Mouse (Mus musculus) erythroblast, adult 5-6 weeks (primary cell): ENCODE measurements around the gene Tnik. TPM values are rescaled to one million over a fixed set of nuclear protein-coding genes. Genes with fewer than 3 reads are reported as not detected.

Source experiments
- ATAC-seq: replicated peaks from 2 replicates; pipeline ENCODE4 v1.8.0; 2016; ENCODE audit warnings: moderate number of reproducible peaks, mild to moderate bottlenecking, moderate TSS enrichment, inconsistent platforms; ENCODE audit not compliant: poor library complexity, low FRiP score, severe bottlenecking
- total RNA-seq, 2 experiments: library from RNA; stranded (forward) in 1 of 2; stranded (reverse) in 1 of 2; fragments of 150-400 nt in 1 of 2; fragments of 200-764, 138-1000 nt in 1 of 2; gene quantifications; 2 replicates each; pipeline versions ENCODE4 v1.2.3 to v1.2.4; 2015 to 2017; ENCODE audit warnings: low replicate concordance in 2 of 2

Tnik gene
- total RNA-seq, 2 experiments from 2014 or later, result 0.19 to 2.2 TPM

DNA sequence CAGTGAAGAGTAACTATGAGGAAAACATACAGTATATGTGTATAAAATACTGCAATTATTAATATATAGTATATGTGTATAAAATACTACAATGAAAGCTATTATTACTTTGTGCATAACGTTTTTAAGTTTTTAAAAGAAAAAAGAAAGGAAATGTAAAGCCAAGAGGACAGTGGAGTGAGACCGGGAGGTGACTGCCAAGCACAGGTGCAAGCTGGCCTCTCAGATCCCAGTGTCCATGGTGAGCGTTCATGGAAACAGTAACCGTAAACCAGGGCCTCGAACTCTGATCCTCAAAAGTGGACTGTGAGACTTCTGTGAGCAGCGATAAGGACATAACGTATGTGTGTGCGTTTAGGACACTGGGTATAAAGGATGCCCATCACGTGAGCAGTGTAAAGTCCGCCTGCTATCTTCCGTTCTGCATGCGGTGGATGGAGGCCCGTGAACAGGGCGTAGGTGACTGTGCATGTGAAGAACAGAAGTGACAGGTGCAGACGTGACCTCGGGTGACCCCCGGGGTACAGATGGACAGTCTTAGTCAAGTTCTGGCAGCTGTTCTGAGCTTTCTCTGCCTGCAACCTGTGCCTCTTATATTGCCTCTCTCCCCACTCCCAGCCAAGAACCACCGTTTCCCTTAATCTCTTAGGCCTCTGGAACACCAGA is 316.1 kb downstream of the Tnik start:
- no peak for ATAC-seq

DNA sequence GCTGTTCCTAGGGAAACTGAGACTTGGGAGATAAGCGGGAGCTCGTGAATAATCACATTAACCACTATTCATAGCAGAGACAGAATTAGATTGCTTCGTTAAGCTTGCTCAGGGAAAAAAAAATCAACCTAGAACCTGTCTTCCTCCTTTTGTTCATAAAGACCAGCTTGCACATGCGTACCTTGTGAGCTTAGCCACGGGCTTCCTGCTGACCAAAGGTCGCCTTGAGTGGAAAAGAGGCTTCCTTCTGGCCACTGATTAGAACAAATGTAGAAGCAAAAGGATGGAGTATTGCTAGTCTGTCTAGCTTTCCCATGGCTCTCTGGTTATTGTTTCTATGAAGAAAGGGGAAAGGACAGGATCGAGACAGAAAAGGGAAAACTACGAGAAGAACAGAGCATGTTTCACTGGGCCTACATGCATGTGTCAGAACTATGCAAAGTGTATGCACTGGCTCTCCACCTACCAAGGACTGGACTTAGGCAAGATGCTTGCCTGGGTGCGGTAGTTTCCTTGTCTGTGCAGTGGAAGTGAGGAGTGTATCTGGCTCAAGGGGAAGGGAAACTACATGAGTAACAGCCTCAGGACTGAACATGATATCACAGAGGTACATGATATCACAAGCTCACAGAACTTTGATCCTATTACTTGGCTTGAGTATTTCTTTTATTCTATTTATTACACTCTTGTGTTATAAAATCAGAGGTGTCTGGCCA is 322.9 kb downstream of the Tnik start:
- no peak for ATAC-seq

DNA sequence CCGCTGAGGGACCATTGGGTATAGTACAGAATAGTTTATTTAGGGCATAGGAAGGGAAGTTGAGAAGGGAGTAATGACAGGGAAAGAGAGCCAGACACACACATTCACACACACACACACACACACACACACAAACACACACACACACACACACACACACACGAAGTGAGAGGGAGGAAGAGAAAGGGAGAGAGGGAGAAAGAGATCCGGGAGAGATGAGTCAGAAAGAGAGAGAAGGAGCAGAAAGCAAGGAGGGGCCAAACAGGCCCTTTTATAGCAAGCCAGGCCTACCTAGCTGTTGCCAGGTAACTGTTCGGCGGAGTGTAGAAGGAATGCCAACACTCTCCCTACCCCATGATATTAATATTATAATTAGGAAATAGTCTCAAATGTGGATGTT is 324.8 kb downstream of the Tnik start:
- no peak for ATAC-seq

DNA sequence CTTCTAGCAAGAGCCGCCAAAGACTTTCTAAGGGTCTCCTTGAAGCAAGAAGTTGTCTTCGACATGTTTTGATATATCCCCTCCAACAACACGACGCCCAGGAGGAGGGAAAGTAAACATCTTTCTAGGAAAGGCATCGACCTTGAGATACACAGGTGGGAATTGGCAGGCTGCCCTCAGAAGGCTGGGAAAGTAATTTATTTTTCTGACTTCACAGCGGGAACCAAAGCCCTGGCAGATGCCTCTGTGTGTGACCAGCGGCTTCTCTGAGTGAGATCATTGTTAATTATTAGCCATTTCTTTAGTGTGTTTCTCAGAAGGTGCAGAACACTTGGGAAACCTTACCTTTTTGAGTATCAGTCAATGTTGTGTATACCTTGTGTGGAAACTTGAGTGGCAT is 328.3 kb downstream of the Tnik start:
- ATAC-seq, result no peak

DNA sequence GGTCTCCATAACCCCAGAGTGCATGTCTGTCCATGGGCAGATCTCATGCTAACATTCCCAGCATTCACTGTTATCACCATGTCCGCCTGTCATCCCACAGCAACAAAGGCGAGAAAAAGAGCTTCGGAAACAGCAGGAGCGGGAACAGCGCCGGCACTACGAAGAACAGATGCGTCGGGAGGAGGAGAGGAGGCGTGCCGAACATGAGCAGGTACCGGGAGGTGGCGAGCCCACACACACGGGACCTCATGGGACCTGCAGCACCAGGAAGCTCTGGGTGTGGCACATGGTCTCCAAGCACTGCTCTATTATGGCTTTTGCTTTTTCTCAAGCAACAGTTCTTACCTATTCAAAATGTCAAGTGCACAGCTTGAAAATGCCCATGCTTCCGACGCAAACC is 330.9 kb downstream of the Tnik start:
- ATAC-seq, result no peak

DNA sequence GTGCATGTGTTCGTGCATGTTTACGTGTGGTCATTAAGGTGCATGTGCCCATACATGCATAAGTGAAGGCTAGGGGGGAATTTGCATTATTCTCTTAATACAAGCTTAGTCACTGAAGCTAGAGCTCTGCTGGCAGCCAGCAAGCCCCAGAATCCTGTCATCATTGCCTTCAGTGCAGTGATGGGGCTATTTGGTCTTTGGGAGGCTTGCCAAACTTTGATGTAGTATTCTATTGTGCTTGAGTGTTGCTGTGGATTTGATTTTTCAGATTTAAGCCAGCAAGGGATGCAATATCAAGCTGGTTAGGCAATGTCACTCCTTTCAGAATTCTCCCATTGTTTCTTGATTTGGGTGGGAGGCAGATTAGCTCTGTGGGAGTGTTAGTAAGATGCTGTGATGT is 336.5 kb downstream of the Tnik start:
- ATAC-seq, result no peak

DNA sequence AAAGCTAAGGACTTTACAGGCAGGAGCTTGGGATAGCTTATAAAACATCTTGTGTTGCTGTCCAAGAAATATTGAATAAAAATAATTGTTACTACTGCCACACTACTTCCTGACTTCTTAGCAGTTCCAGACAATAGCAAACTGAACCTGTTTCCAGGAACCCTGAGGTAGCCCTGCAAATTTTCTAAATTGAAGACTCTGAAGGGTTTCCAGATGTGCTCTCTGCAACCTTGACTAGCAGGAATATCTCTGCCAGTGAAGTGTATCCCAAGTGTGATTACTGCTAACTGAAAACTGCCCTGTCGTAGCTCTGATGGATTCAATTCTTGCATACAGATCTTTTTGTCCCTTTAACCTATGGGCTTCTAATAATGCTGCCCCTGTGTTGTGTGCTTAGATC is 343.7 kb downstream of the Tnik start:
- no peak for ATAC-seq

DNA sequence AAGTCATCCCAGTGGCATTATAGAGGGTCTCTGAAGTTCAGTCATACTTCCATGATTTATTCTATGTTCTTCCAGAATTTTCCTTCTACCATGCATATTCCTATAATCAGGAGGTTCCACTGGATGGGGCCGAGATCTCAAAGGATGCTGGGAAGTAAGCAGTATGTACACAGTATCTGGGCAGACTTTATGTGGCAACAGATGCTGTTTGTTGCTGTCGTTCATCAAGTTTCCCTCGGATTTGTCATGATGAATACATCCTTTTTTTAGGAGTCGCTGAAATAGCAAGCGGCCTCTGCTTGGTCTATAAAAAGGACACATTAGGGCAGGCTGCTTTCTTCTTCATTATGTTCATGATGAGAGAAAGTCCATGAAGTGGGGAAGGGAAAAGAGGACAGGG is 349.3 kb downstream of the Tnik start:
- no peak for ATAC-seq

DNA sequence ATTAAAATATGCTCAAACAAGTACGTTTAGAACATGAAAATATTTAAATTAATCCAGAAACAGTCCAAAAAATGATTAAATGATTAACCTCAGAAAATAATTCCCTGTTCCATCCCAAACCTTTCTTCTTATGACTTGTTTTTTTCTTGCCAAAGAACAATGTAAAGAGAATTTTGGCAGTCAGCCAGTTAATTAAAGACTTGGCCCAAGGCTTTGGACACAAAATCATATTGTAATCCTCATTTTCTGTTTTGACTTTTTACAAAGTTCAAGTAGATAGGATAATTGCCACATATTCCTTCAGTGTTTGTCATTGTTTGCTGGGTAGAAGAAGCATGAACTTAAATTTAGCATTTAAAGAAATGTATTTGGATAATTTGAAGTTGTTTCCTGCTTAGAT is 353.4 kb downstream of the Tnik start:
- no peak for ATAC-seq

DNA sequence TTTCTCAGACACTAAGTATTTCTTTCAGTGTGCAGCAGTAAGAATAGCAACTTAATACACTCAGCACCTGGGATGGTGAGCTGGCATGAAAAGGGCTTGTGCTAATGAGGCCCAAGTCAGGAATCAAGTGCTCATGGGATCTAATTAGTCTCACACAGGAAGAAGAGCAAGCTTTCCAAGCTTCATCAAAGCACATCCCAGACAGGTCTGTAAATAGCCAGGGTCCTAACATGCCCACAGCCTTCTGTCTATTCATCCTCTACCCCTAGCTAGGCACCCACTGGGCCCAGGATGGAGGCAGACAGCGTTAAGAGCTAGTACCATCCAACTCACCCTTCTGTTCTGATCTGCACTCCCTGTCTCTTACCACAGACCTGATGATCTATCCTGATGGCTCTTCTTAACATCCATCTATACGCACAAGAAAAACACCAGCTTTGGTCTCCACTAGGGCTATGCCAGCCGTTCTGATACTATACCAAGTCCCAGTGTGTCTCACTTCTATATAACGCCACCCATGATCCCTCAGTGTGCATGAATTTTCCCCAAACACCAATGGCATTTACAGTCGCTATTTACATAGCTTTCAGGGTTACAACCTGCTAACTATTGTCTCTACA is 354.1 kb downstream of the Tnik start:
- no peak for ATAC-seq

DNA sequence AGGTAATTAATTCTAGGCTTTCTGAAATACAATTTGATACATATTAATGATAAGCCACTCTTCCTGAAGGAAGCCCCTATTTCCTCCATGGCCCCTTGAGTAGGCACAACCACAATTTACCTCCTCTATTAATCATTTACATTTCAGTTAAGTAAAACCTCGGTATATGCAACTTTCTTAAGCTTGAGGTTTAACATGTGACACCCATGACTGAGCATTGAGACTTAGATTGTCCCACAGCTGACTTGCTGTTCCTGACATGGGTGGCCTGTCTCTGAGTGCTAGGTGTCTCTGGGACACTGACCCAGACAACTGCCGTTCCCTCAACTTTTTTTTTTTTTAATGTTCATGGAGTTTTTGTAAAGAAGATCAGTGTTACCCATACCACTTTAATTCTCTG is 358.8 kb downstream of the Tnik start:
- ATAC-seq, result no peak

DNA sequence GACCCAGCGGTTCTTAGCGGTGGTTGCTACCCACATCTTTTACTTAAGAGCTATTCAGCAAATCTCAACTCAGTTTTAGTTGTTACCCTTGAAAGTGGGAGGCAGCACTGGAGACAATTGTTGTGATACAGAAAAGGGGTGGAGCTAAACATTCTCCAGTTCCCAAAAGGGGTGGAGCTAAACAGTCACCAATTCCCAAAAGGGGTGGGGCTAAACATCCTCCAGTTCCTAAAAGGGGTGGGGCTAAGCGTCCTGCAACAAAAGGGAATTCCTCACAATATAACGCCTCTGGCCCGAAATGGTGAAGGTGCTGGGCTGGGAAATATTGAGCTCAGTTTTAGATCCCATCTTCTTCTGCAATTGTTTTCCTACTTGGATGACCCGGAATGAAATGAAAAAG is 363.8 kb downstream of the Tnik start:
- ATAC-seq, result no peak

DNA sequence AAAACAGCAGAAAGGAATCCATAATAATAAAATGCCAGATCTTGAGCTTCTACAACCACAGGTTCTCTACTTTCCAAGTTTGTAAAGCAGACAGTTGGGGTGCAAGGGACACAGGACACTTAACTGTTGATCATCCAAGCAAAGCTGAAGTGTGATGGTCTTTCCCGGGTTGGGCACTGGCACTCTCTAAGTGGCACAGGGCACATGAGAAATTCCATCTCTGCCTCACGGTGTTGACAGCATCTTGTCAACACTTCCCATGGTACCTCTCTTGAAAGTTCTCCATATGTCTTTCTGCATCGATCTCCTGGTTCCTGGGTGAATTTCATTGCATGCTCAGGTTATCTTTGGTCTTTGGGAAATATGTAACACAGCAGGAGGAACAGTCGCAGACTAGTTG is 373.8 kb downstream of the Tnik start:
- no peak for ATAC-seq

DNA sequence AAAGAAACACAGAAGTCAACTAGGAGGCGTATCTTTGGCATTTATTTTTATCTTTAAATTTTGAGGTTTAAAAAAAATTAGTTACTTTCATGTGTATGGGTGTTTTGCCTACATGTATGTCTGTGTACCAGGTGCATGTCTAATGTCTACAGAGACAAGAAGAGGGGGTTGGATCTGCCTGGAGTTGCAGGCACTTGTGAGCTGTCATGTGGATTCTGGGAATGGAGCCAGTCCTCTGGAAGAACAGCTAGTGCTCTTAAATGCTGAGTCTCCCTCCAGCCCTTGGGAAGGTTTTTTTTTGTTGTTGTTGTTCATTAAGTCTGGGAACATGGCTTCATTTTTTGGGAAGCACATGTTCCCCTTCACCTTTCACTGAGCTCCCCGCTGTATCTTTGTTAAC is 375.9 kb downstream of the Tnik start:
- ATAC-seq, result no peak

DNA sequence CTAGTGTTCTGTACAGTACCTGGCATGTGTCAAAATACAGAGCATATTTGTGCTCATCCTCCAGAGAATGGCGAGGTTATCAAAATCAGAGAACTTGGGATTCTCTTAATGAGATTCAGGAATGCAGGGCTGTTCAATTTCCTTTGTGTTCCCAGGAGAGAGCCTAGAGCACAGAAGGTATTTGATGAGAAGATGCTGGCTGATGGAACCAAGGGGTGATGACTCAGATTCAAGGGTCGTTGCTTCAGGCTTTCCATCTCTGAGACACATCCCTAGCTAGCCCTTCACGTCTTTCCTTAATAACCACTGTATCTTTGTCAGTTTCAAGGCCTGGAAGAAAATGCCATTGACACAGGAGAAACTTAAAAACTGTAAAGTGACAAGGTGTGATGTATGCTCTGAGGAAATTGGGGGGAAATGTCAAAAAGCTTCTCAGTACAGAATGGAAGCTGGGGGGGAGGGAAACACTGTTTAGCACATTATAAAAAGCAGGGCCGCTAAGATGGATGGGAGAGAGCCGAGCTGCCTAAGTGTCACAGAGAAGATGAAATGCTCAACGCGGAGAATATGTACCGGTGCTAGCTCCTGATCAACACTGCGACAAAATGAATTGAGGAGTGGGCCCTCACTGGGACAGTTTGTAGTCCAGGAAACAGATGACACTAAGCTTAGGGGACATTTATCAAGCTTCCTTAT is 380.4 kb downstream of the Tnik start:
- ATAC-seq, result no peak

DNA sequence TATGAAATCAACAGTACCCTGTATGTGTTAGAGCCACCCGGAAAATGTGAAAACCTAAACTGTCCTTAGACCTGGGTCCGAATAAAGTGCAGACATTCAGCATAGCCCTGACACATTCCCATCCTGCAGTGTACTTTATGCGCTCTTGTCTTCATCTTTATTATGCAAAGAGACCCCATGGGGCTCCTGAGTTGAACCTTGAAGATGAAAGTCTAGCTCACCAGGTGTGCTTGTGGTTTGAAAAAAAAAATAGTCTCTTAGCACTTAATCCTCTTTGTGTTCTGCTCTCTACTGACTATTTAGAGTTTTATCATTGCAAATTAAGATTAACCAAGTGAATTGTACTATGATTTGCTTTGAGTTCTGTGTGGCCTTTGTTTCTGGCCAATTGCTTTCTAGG is 389.6 kb downstream of the Tnik start:
- no peak for ATAC-seq

DNA sequence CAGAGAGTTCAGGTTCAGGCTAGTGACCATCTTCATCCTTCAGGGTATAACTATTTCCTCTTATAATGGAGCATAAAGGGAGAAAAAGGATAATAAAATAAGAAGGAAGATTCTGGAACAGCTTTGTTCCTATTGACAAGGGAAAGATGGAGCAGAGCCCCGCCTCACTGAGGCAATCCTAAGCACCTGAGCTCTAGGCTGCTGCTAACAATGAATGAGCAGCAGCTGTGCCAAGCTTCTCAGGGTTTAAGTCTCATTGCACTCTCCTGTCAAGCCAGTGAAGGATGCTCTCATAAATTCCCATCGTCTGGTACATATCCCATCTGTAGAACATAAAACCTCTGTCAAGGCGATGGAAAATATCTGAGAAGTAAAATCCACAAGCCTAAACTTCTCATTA is 390.0 kb downstream of the Tnik start:
- no peak for ATAC-seq

DNA sequence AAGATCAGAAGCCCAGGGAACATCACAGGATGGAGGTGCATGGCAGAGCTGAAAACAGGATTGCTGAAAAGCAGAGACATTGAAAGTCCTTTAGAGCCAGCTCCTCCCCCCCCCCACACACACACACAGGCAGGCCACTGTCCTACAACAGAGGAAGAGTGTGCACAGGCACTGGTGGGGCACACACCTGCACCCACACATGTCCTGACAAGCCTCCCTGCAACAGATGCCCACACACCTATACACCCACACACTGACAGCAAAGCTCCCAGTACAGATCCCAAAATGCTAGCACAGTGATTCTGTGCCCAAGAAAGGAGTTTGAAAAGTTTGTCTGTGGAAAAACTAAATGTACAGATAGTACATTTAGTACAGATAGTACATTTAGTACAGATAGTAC is 391.7 kb downstream of the Tnik start:
- ATAC-seq, result no peak

DNA sequence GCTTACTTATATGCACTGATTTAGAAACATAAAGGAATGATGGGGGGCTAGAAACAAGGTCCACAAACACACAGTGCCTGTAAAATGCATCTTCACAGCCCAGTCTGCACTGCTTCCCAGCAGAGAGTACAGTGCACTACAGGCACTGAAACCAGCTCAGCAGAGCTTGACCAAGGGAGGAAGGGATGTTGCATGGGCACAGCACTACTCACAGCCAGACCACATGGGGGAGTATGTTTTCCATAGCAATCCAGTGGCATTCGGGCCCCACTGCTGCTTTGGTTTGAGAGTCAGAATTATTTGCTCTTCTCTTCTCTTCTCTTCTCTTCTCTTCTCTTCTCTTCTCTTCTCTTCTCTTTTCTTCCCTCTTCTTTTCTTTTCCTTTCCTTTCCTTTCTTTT is 395.3 kb downstream of the Tnik start:
- ATAC-seq, result no peak

DNA sequence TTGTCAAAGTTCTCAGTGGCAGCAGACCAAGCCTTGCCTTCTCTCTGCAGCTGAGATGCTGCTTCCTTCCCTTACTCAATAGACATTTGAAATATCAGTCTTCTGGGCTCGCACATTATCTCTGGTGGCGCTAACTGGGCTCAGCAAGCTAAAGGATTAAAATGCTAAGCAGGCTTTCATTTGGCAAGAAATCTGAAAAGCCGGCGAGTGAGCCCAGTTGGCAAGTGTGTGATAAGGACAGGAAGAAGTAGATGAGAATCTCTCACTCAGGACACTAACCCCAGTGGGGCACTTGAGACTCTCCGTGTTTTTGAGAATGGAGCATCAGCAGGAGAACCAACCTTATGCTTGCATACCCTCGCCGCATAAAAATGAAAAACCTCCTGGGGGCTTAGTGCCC is 417.8 kb downstream of the Tnik start:
- no peak for ATAC-seq

DNA sequence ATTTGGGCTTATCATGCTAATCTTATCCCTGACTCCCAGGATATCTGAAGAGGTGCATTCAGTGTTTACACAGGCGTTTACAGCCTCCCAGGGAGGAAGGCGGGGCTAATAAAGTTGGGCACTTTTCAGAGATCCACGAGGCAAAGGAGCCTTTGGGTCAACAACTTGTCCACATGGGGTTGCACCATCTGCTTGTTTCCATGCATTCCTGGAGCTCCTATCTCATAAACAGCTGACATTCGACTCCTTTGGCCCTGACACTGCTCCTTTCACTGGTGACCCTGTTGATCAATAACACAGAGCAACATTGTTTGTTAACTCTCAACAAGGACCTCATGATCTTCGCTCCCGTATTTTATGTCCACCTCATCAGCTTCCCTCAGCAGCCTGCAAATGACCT is 418.9 kb downstream of the Tnik start:
- ATAC-seq, result no peak
